Mouse (Mus musculus) kidney, adult 18-20 months (tissue): Measurements from ENCODE around the gene Zfp219.
A peak's percentile ranks its signal among the peaks of the same experiment; 100 is the strongest.

Experiments
- DNase-seq: peaks from one replicate; pipeline ENCODE4 v3.0.0; 2021

Gene Zfp219

DNA sequence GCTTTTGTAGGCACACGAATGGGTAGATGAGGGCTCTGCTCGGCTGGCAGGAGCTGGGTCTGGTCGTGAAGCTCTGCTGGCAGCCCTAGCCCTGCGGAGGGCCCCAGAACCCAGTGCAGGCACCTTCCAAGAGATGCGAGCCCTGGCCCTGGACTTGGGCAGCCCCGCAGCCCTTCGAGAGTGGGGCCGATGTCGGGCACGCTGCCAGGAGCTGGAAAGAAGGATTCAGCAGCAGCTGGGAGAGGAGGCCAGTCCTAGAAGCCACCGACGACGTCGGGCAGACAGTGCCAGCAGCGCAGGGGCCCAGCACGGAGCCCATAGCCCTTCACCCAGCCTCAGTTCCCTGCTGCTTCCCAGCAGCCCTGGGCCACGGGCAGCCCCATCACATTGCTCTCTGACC is 23.7 kb downstream of the Zfp219 start:
- DNase-seq: no peak

- no peak for DNase-seq
These were observed 24.2 kb downstream of the Zfp219 start for GRCm38 (mm10) chr14:51996231-51996841.

DNA sequence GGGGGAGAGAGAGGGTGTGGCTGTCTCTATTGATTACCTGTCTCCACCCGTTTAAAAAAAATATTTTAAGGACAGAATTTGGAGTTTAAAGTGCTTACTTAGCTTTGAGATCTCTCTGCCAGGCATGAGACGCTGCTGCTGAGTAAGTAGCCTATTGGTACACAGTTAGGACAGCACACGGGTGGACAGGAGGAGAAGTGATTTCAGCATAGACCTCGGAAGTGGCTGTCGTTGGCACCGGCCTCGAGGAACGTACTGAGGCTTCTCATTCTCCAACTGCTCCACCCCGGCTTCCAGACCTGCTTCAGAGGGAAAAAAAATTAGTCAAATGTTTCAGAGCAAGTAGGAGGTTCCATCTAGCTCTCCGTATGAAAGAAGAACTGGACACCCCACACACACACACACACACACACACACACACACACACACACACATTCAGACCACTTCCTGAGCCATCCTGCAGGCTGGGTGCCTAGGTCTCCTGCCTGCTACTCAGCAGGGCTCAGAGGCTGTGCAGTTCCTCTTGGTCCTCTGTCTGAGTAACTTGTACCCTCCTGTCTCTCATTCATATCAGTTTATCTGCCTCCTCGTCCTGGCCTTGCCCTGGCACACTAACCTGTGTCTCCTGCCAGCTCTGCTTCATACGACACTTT is 25.2 kb downstream of the Zfp219 start:
- DNase-seq: no peak

DNA sequence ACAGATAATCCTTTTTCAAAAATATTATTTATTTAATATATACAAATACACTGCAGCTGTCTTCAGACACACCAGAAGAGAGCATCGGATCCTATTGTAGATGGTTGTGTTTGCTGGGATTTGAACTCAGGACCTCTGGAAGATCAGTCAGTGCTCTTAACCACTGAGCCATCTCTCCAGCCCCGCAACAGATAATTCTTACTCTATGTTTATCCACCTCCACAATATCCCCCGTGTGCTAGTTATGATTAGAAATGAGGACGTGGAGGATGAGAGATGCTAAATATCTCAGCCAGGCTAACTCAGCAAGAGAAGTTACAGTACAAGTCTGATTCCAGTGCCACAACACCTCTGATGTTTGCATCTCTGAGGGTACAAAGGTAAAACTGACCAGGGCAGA is 26.1 kb downstream of the Zfp219 start:
- DNase-seq: no peak

GRCm38 (mm10) chr14:51989461-51989970 is 31.0 kb downstream of the Zfp219 start:
- DNase-seq: no peak

DNA sequence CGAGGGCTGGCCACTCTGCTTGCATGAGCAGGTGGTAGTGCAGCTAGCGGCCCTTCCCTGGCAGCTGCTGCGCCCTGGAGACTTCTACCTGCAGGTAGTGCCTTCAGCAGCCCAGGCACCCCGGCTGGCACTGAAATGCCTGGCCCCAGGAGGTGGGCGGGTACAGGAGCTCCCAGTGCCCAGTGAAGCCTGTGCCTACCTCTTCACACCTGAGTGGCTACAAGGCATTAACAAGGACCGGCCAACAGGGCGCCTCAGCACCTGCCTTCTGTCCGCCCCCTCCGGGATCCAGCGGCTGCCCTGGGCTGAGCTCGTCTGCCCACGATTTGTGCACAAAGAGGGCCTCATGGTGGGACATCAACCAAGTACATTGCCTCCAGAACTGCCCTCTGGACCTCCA is 31.8 kb downstream of the Zfp219 start:
- DNase-seq: peak; percentile 69

DNA sequence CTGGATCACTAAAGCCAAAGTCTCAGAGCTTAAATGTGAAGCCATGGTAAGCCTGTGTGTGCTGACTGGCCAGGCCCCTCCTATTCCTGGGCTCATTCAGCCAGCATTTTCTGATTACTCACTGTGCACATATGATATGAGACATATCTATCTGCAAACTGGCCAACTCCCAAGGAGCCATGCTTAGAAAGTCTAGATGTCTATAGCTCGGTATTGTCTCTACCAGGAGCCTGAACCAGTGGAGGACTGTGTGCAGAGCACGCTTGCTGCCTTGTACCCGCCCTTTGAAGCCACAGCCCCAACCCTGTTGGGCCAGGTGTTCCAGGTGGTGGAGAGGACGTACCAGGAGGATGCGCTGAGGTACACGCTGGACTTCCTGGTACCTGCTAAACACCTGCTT is 33.4 kb downstream of the Zfp219 start:
- no peak for DNase-seq

DNA sequence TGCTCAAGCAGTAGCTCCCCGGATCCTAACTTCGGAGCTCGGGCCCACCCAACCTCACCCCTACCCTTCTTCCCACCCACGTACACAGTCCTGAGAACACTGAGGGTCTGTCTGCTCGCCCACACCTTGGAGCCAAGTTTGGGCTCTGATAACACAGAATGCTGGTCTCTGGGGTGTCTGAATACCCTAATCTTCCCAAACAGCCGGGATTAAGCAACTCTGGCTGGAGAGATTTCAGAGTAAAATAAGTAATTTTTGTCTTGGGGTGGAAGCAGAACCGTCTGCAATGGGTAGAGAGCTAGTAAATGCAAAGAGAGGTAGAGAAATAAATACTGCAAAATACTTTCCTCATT is 34.4 kb downstream of the Zfp219 start:
- no peak for DNase-seq

GRCm38 (mm10) chr14:51985301-51986152 is 35.0 kb downstream of the Zfp219 start:
- peak; percentile 64 for DNase-seq

GRCm38 (mm10) chr14:51984247-51985231 is 36.0 kb downstream of the Zfp219 start, which contains the start of gene Arhgef40:
Gene Arhgef40, plus strand, starts transcription at chr14:51984719.
- peak; percentile 83 for DNase-seq

DNA sequence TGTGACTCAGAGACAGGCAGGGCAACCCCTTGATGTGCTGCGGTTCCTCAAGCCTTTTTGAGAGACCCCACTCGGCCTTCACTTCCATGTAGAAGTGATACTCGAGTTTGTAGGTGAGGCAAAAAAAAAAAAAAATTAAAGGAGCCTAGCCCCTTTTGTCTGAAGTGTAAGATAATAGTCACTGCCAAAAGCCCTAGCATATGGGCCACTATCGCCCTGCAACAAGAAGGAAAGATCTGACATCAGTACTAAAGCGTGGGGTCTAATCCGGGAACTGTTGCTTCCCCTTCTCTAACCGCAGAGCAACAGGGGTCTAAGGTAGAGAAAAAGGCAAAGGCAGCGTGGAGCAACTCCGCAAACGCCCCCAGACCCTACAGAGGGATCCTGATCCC is 36.7 kb downstream of the Zfp219 start:
- no peak for DNase-seq

- DNase-seq: no peak
These were observed 37.3 kb downstream of the Zfp219 start for GRCm38 (mm10) chr14:51983251-51983650.

DNA sequence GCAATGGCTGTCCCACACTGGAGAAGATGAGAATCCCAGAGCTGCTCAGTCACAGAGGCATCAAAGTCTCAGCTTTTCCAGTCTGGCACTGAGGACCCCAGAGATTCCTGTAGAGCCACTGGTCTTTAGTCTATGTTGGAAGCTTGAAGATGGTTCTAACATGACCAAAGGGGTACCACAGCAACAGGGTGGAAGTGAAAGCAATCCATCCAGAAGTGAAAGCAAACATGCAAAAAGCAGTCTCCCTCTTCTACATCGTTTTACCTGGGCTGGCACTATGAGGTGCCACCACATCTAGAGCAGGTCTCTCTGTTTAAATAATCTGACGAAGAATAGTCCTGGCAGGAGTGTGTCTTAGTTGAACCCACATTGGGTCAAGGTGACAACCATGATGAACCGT is 41.3 kb downstream of the Zfp219 start:
- DNase-seq: no peak

DNA sequence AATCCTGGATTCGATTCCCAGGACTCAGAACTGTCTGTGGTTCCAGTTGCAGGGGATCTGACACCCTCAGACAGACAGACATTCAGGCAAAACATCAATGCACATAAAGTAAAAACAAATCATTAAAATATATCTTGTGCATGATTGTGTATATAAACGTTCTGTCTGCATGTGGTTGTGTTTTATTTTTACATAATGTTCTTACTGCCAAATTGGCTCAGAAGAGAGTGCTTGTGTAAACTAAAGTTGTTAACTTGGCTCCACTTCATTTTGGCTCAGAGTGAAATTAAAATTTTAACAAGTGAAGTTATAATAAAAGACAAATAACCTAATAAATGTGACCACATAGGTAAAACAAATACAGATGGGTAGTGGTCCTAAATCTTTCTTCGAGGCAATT is 53.1 kb downstream of the Zfp219 start:
- DNase-seq: no peak

DNA sequence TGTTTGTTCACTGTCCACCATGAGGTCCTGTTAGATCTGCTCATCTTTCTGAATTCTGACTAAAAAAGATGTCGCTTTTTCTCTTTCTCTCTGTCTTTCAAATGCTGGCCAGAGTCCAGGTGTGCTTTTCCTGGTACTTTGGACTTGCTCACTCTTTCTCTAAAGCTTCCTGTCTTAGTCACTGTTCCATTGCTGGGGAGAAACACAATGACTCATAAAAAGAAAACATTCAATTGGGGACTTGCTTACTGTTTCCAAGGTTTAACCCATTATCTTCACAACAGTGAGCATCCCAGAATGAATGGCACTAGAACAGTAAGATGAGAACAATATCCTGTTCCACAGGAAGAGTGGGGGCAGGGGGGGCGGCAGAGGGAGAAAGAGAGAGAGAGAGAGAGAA is 60.2 kb downstream of the Zfp219 start:
- DNase-seq: no peak
